19 mouse cellular contexts compared by ENCODE assay signal in the genomic region with DNA sequence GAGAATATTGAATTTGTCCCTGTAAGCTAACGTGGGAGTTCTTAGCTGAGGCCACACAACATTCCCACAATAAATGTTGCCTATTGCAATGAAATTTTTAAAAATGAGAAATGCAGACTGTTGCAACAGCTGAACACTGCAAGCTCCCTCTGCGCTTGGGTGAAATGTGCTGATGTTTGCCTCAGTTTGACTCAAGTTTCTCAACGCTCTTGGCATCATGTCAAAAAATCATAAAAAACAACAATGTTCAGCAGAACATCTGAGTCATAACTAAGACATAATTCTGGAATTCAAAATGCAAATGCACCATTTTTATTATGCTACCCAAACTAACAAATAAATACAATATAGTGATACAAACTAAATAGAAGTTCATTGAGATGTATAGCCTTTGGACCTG. TPM values are rescaled to one million over a fixed set of nuclear protein-coding genes. Genes with fewer than 3 reads are reported as not detected.
"Had no signal": no experiment of that assay in that cellular context is flagged by ENCODE, and none has a peak within 500 bp of the region (broad histone marks: within the 10 kb centered on the region; RNA-seq: fewer than 3 reads in every experiment).

No protein-coding gene starts in this region.

- DNase-seq: liver, embryonic 13.5 days; liver, postnatal 0 days; lung, adult 2 months; lung, postnatal 36 days; retina, postnatal 1 day; right cerebral cortex, adult 18-20 months; right cerebral cortex, postnatal 14 days; thymus, adult 2 months; thymus, postnatal 25 days; thymus, postnatal 4 days had no signal

- ATAC-seq: liver, postnatal 0 days; midbrain, embryonic 13.5 days; midbrain, embryonic 15.5 days had no signal

- H3K36me3 ChIP-seq: liver, embryonic 13.5 days; liver, embryonic 15.5 days; midbrain, embryonic 13.5 days; midbrain, embryonic 15.5 days; neural tube, embryonic 12.5 days; stomach, embryonic 15.5 days had no signal

- H3K4me3 ChIP-seq: liver, embryonic 13.5 days; liver, embryonic 15.5 days; megakaryocyte, embryonic 14.5 days; midbrain, embryonic 13.5 days; midbrain, embryonic 15.5 days; neural tube, embryonic 12.5 days; stomach, embryonic 15.5 days had no signal

- H3K4me2 ChIP-seq: liver, embryonic 13.5 days; liver, embryonic 15.5 days; midbrain, embryonic 11.5 days; midbrain, embryonic 13.5 days; midbrain, embryonic 15.5 days; neural tube, embryonic 12.5 days; stomach, embryonic 15.5 days had no signal

- H3K9ac ChIP-seq: liver, embryonic 13.5 days; liver, embryonic 15.5 days; liver, postnatal 0 days; midbrain, embryonic 13.5 days; midbrain, embryonic 15.5 days; neural tube, embryonic 12.5 days; stomach, embryonic 15.5 days had no signal

- H3K27me3 ChIP-seq: liver, embryonic 13.5 days; liver, embryonic 15.5 days; midbrain, embryonic 13.5 days; midbrain, embryonic 15.5 days; neural tube, embryonic 12.5 days; stomach, embryonic 15.5 days had no signal

- H3K9me3 ChIP-seq: liver, embryonic 13.5 days; liver, embryonic 15.5 days; megakaryocyte, embryonic 14.5 days; midbrain, embryonic 13.5 days; midbrain, embryonic 15.5 days; neural tube, embryonic 12.5 days; stomach, embryonic 15.5 days had no signal

- H3K27ac ChIP-seq: liver, embryonic 13.5 days; liver, embryonic 15.5 days; macrophage; midbrain, embryonic 13.5 days; midbrain, embryonic 15.5 days; neural tube, embryonic 12.5 days; stomach, embryonic 15.5 days; stomach, postnatal 0 days had no signal

- H3K4me1 ChIP-seq: liver, embryonic 13.5 days; liver, embryonic 15.5 days; megakaryocyte, embryonic 14.5 days; midbrain, embryonic 13.5 days; midbrain, embryonic 15.5 days; neural tube, embryonic 12.5 days; stomach, embryonic 15.5 days had no signal

RNA-seq across cellular contexts. Expression of gene Npr3, which starts 52.6 kb away (rescaled TPM):
- polyA plus RNA-seq: macrophage had no signal
